Mouse (Mus musculus): Measurements from ENCODE around the gene Aldh8a1. TPM values are rescaled to one million over a fixed set of nuclear protein-coding genes. Genes with fewer than 3 reads are reported as not detected.
"Not testable (repeated sequence)": the region's sequence is repeated elsewhere in the genome, so short reads cannot be mapped to it uniquely, and the experiment has no call there.

The Aldh8a1 gene
- polyA plus RNA-seq, 1 experiment, result not detected

DNA sequence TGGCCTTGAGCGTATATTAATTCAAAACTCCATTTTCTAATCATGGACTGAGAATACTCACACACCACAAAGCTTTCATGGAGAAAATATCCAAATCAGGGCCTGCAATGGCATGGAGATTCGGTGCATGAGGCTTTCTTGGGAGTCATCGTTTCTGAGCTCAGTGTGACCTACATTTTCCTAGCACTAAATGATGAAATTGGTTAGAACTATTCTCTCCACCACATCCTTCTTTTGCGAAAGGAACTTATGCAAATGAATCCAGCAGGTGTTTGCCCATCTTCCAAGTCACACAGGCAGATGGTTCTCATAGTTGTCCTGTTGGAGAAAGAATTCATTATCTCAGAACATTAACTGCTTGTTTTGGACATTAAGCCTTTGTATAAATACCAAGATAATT lies 13.3 kb downstream of the Aldh8a1 start:
- H3K36me3 ChIP-seq (ENCODE audit: control insufficient read depth, insufficient read depth, low read length), result no peaks in the 10 kb centered on the region

DNA sequence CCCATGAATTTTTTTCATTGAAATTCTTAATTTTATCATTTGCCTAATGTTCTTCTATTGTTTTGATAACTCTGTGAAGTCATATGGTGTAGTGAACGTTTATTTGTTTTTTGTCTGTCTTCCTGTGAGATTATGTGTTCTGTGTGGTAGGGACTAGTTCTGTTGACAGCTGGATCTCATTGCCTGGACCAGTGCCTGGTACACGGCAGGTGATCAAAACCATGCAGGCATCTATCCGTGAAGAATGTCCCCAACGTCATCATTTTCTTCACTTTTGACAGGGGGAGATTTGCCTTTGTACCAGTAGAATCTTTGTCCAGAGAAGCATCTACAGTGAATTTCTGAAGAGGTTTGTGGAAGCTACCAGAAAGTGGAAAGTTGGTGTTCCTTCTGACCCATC lies 14.2 kb downstream of the Aldh8a1 start:
- H3K27ac ChIP-seq (ENCODE audit: insufficient read depth, low read depth, low read length), result no peak overlapping the region
- 75% methylated on average over 4 of the region's 4 CpGs for WGBS
- TF ChIP-seq POLR2A (IDR thresholded peaks at IDR 0.05; ENCODE audit: low read depth, low read length) (no peak), CTCF (IDR thresholded peaks at IDR 0.05; ENCODE audit: extremely low read depth, insufficient read length, insufficient replicate concordance, low read depth, low read length) (no peak)
- no peak overlapping the region for H3K4me3 ChIP-seq (ENCODE audit: low read depth, low read length)
- H3K4me1 ChIP-seq (ENCODE audit: control insufficient read depth, insufficient read depth, insufficient read length, low read length), result no peaks in the 10 kb centered on the region
- H3K27me3 ChIP-seq (ENCODE audit: control insufficient read depth, insufficient read depth, low read length), result no peaks in the 10 kb centered on the region
- H3K36me3 ChIP-seq (ENCODE audit: control insufficient read depth, insufficient read depth, low read length), result no peaks in the 10 kb centered on the region

More for the DNA sequence above, 13.3 kb downstream of the Aldh8a1 start:
- Histone ChIP-seq H3K4me1 (ENCODE audit: control insufficient read depth, insufficient read depth, insufficient read length, low read length) (no peaks in the 10 kb centered on the region), H3K27me3 (ENCODE audit: control insufficient read depth, insufficient read depth, low read length) (no peaks in the 10 kb centered on the region), H3K4me3 (ENCODE audit: low read depth, low read length) (no peak overlapping the region), H3K27ac (ENCODE audit: insufficient read depth, low read depth, low read length) (no peak overlapping the region)
- WGBS, result 86% methylated on average over 4 of the region's 4 CpGs
- no peak for TF ChIP-seq POLR2A (IDR thresholded peaks at IDR 0.05; ENCODE audit: low read depth, low read length)
- no peak for TF ChIP-seq CTCF (IDR thresholded peaks at IDR 0.05; ENCODE audit: extremely low read depth, insufficient read length, insufficient replicate concordance, low read depth, low read length)

DNA sequence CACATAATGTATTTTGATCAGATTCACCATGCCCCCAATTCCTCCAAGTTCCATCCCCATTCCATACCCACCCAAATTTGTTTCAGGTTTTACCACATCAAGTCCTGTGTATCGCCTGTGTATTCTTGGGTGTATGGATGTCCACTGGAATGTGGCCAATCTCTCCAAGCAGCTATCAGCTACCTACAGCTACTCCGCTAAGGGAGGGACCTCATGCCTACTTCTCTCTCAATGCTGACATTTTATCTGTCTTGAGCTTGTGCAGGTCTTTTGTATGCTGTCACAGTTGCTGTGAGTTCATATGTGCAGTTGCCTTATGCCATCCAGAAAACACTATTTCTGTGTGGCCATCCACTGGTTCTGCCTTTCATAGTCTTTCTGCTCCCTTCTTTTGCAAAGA lies 16.3 kb downstream of the Aldh8a1 start:
- Histone ChIP-seq H3K4me3 (ENCODE audit: low read depth, low read length) (no peak overlapping the region), H3K4me1 (ENCODE audit: control insufficient read depth, insufficient read depth, insufficient read length, low read length) (no peaks in the 10 kb centered on the region), H3K27ac (ENCODE audit: insufficient read depth, low read depth, low read length) (no peak overlapping the region), H3K36me3 (ENCODE audit: control insufficient read depth, insufficient read depth, low read length) (no peaks in the 10 kb centered on the region), H3K27me3 (ENCODE audit: control insufficient read depth, insufficient read depth, low read length) (no peaks in the 10 kb centered on the region)
- TF ChIP-seq CTCF (IDR thresholded peaks at IDR 0.05; ENCODE audit: extremely low read depth, insufficient read length, insufficient replicate concordance, low read depth, low read length) (no peak), POLR2A (IDR thresholded peaks at IDR 0.05; ENCODE audit: low read depth, low read length) (no peak)
- 87% methylated on average over 2 of the region's 2 CpGs for WGBS

- Histone ChIP-seq H3K27me3 (ENCODE audit: control insufficient read depth, insufficient read depth, low read length) (no peaks in the 10 kb centered on the region), H3K27ac (ENCODE audit: insufficient read depth, low read depth, low read length) (no peak overlapping the region), H3K36me3 (ENCODE audit: control insufficient read depth, insufficient read depth, low read length) (no peaks in the 10 kb centered on the region), H3K4me1 (ENCODE audit: control insufficient read depth, insufficient read depth, insufficient read length, low read length) (no peaks in the 10 kb centered on the region), H3K4me3 (ENCODE audit: low read depth, low read length) (no peak overlapping the region)
- no peak for TF ChIP-seq CTCF (IDR thresholded peaks at IDR 0.05; ENCODE audit: extremely low read depth, insufficient read length, insufficient replicate concordance, low read depth, low read length)
- no peak for TF ChIP-seq POLR2A (IDR thresholded peaks at IDR 0.05; ENCODE audit: low read depth, low read length)
- 54% methylated on average over 14 of the region's 14 CpGs for WGBS
Observed at GRCm38 (mm10) chr10:21395426-21396139, 18.5 kb downstream of the Aldh8a1 start.

- not testable (repeated sequence) for H3K4me1 ChIP-seq (ENCODE audit: control insufficient read depth, insufficient read depth, insufficient read length, low read length); H3K27ac ChIP-seq (ENCODE audit: insufficient read depth, low read depth, low read length); H3K4me3 ChIP-seq (ENCODE audit: low read depth, low read length); H3K27me3 ChIP-seq (ENCODE audit: control insufficient read depth, insufficient read depth, low read length); H3K36me3 ChIP-seq (ENCODE audit: control insufficient read depth, insufficient read depth, low read length)
- WGBS, result 76% methylated on average over 6 of the region's 6 CpGs
Observed at GRCm38 (mm10) chr10:21398873-21399425, 21.9 kb downstream of the Aldh8a1 start.

GRCm38 (mm10) chr10:21399622-21400021 lies 22.5 kb downstream of the Aldh8a1 start:
- H3K4me1 ChIP-seq (ENCODE audit: control insufficient read depth, insufficient read depth, insufficient read length, low read length), result no peaks in the 10 kb centered on the region
- WGBS, result 76% methylated on average over 8 of the region's 8 CpGs
- no peak for TF ChIP-seq POLR2A (IDR thresholded peaks at IDR 0.05; ENCODE audit: low read depth, low read length)
- TF ChIP-seq CTCF (IDR thresholded peaks at IDR 0.05; ENCODE audit: extremely low read depth, insufficient read length, insufficient replicate concordance, low read depth, low read length), result no peak
- H3K4me3 ChIP-seq (ENCODE audit: low read depth, low read length), result no peak overlapping the region
- no peaks in the 10 kb centered on the region for H3K27me3 ChIP-seq (ENCODE audit: control insufficient read depth, insufficient read depth, low read length)
- no peak overlapping the region for H3K27ac ChIP-seq (ENCODE audit: insufficient read depth, low read depth, low read length)
- no peaks in the 10 kb centered on the region for H3K36me3 ChIP-seq (ENCODE audit: control insufficient read depth, insufficient read depth, low read length)

DNA sequence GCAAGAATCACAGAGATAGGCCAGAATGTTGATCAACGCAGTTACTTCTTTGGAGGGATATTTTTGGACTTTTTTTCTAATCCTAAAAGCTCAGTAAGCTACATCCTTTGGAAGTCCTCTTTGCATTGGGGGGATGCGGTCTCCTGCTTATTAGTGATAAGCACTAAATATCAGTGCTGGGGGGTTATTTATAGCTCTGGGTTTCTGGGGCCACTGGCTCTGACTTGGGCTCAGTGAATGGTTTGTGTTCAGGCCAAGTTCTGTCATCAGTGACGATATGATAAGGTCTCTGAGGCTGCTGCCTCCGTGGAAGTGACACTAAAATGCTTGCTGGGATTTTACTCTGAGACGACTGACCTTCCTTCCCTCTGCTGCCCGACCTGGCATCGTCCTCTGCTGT lies 22.9 kb downstream of the Aldh8a1 start:
- Histone ChIP-seq H3K36me3 (ENCODE audit: control insufficient read depth, insufficient read depth, low read length) (no peaks in the 10 kb centered on the region), H3K27me3 (ENCODE audit: control insufficient read depth, insufficient read depth, low read length) (no peaks in the 10 kb centered on the region), H3K4me3 (ENCODE audit: low read depth, low read length) (no peak overlapping the region), H3K4me1 (ENCODE audit: control insufficient read depth, insufficient read depth, insufficient read length, low read length) (no peaks in the 10 kb centered on the region), H3K27ac (ENCODE audit: insufficient read depth, low read depth, low read length) (no peak overlapping the region)
- no peak for TF ChIP-seq POLR2A (IDR thresholded peaks at IDR 0.05; ENCODE audit: low read depth, low read length)
- no peak for TF ChIP-seq CTCF (IDR thresholded peaks at IDR 0.05; ENCODE audit: extremely low read depth, insufficient read length, insufficient replicate concordance, low read depth, low read length)
- 55% methylated on average over 7 of the region's 7 CpGs for WGBS

Measured in small intestine, adult 2 months (tissue).